Mouse (Mus musculus): ENCODE measurements around the gene Gm17949.

DNA sequence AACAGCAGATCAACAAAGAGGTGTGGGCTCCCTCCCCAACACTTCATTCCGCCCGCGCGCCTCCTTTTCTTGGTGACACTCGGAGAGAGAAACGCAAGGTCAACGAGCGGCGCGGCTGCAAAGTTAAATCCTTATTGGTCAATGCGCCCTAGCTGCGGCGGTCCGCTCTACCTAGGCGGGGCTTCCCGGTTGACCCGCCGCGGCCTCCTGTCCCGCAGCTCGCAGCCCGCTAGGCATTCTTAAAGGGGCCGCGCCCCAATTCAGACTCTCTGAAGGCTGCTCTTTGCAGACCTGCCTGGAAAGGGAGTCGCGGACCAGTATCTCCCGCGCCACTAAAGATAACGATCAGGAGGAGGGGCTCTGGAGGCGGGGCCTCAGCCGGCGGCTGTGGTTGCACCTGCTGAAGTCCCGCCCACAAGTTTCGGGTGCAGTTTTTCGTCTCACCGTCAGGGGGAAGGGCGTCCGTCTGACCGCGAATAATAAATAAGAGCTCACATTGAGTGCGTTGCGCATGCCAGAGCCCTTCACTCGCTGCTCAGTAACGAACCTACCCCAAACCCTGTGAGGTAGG lies 49.0 kb downstream of the Gm17949 start:
- TF ChIP-seq GATA1 (IDR thresholded peaks at IDR 0.05; ENCODE audit: borderline replicate concordance, low read length), result 0 out of 3 replicates have a peak, but pooled peaks have one; percentile 20
- no peak for TF ChIP-seq FLI1 (IDR thresholded peaks at IDR 0.05; ENCODE audit: low read length)

Data from megakaryocyte, embryonic 14.5 days (primary cell).